Mouse (Mus musculus): ENCODE data around the gene Akt2. TPM values are rescaled to one million over a fixed set of nuclear protein-coding genes. Genes with fewer than 3 reads are reported as not detected.

Gene Akt2
- polyA plus RNA-seq, 1 experiment from 2014 or later, result 73.3 TPM

- Histone ChIP-seq H3K27me3 (ENCODE audit: poor library complexity, severe bottlenecking) (no peaks in the 10 kb centered on the region), H3K9me3 (no peaks in the 10 kb centered on the region), H3K4me1 (peaks cover 34% of the 10 kb centered on the region), H3K4me3 (peak overlapping the region; percentile 80), H3K27ac (peak overlapping the region; percentile 97), H3K36me3 (replicated peaks) (peaks cover 17% of the 10 kb centered on the region)
- no peak for DNase-seq (ENCODE audit: extremely low spot score, low spot score)
- 79% methylated on average over 12 of the region's 12 CpGs for WGBS
Observed at GRCm38 (mm10) chr7:27592934-27593645, 1.7 kb downstream of the Akt2 start.

- WGBS, result 68% methylated on average over 10 of the region's 10 CpGs
- peak overlapping the region; percentile 64 for H3K27ac ChIP-seq
- DNase-seq (ENCODE audit: extremely low spot score, low spot score), result no peak
Observed at GRCm38 (mm10) chr7:27596586-27597503, 5.5 kb downstream of the Akt2 start.

GRCm38 (mm10) chr7:27598053-27598452 lies 6.7 kb downstream of the Akt2 start:
- H3K27me3 ChIP-seq (ENCODE audit: poor library complexity, severe bottlenecking), result no peaks in the 10 kb centered on the region
- no peaks in the 10 kb centered on the region for H3K9me3 ChIP-seq
- peaks cover 19% of the 10 kb centered on the region for H3K36me3 ChIP-seq (replicated peaks)
- no peak overlapping the region for H3K4me3 ChIP-seq
- 79% methylated on average over 7 of the region's 7 CpGs for WGBS
- H3K4me1 ChIP-seq, result peaks cover 31% of the 10 kb centered on the region
- H3K27ac ChIP-seq, result no peak overlapping the region
- no peak for DNase-seq (ENCODE audit: extremely low spot score, low spot score)

More at GRCm38 (mm10) chr7:27596586-27597503, 5.5 kb downstream of the Akt2 start:
- Histone ChIP-seq H3K9me3 (no peaks in the 10 kb centered on the region), H3K4me3 (no peak overlapping the region), H3K27me3 (ENCODE audit: poor library complexity, severe bottlenecking) (no peaks in the 10 kb centered on the region), H3K36me3 (replicated peaks) (peaks cover 17% of the 10 kb centered on the region), H3K4me1 (peaks cover 38% of the 10 kb centered on the region)

- 85% methylated on average over 4 of the region's 4 CpGs for WGBS
- 0 out of 2 replicates have a peak, but pooled peaks cover 4% of the 10 kb centered on the region for H3K36me3 ChIP-seq (replicated peaks)
- H3K27ac ChIP-seq, result no peak overlapping the region
- DNase-seq (ENCODE audit: extremely low spot score, low spot score), result no peak
- H3K4me3 ChIP-seq, result no peak overlapping the region
- H3K27me3 ChIP-seq (ENCODE audit: poor library complexity, severe bottlenecking), result no peaks in the 10 kb centered on the region
- peaks cover 21% of the 10 kb centered on the region for H3K4me1 ChIP-seq
- no peaks in the 10 kb centered on the region for H3K9me3 ChIP-seq
Observed at GRCm38 (mm10) chr7:27601628-27602027, 10.3 kb downstream of the Akt2 start.

GRCm38 (mm10) chr7:27602161-27602560 lies 10.8 kb downstream of the Akt2 start:
- DNase-seq (ENCODE audit: extremely low spot score, low spot score), result no peak
- H3K4me3 ChIP-seq, result no peak overlapping the region
- H3K4me1 ChIP-seq, result peaks cover 21% of the 10 kb centered on the region
- no peaks in the 10 kb centered on the region for H3K9me3 ChIP-seq
- H3K27ac ChIP-seq, result no peak overlapping the region
- H3K36me3 ChIP-seq (replicated peaks), result 0 out of 2 replicates have a peak, but pooled peaks cover 4% of the 10 kb centered on the region
- 92% methylated on average over 2 of the region's 2 CpGs for WGBS
- H3K27me3 ChIP-seq (ENCODE audit: poor library complexity, severe bottlenecking), result no peaks in the 10 kb centered on the region

GRCm38 (mm10) chr7:27602835-27603234 lies 11.5 kb downstream of the Akt2 start:
- Histone ChIP-seq H3K4me1 (peaks cover 26% of the 10 kb centered on the region), H3K36me3 (replicated peaks) (0 out of 2 replicates have a peak, but pooled peaks cover 4% of the 10 kb centered on the region), H3K4me3 (no peak overlapping the region), H3K27ac (no peak overlapping the region), H3K27me3 (ENCODE audit: poor library complexity, severe bottlenecking) (no peaks in the 10 kb centered on the region), H3K9me3 (no peaks in the 10 kb centered on the region)
- 93% methylated on average over 7 of the region's 7 CpGs for WGBS
- no peak for DNase-seq (ENCODE audit: extremely low spot score, low spot score)

GRCm38 (mm10) chr7:27604661-27605348 lies 13.5 kb downstream of the Akt2 start:
- no peaks in the 10 kb centered on the region for H3K9me3 ChIP-seq

GRCm38 (mm10) chr7:27605499-27606285 lies 14.3 kb downstream of the Akt2 start:
- Histone ChIP-seq H3K27me3 (ENCODE audit: poor library complexity, severe bottlenecking) (no peaks in the 10 kb centered on the region), H3K9me3 (no peaks in the 10 kb centered on the region), H3K27ac (no peak overlapping the region), H3K4me3 (no peak overlapping the region), H3K36me3 (replicated peaks) (peaks cover 30% of the 10 kb centered on the region), H3K4me1 (peaks cover 26% of the 10 kb centered on the region)
- 88% methylated on average over 9 of the region's 9 CpGs for WGBS
- DNase-seq (ENCODE audit: extremely low spot score, low spot score), result no peak

More at GRCm38 (mm10) chr7:27604661-27605348, 13.5 kb downstream of the Akt2 start:
- H3K27me3 ChIP-seq (ENCODE audit: poor library complexity, severe bottlenecking), result no peaks in the 10 kb centered on the region
- no peak overlapping the region for H3K27ac ChIP-seq
- H3K4me1 ChIP-seq, result peaks cover 26% of the 10 kb centered on the region
- no peak overlapping the region for H3K4me3 ChIP-seq
- 69% methylated on average over 5 of the region's 5 CpGs for WGBS
- DNase-seq (ENCODE audit: extremely low spot score, low spot score), result no peak
- H3K36me3 ChIP-seq (replicated peaks), result peaks cover 21% of the 10 kb centered on the region

GRCm38 (mm10) chr7:27606481-27607254 lies 15.3 kb downstream of the Akt2 start:
- WGBS, result 81% methylated on average over 10 of the region's 10 CpGs
- DNase-seq (ENCODE audit: extremely low spot score, low spot score), result no peak
- no peaks in the 10 kb centered on the region for H3K9me3 ChIP-seq
- H3K4me3 ChIP-seq, result no peak overlapping the region
- peaks cover 21% of the 10 kb centered on the region for H3K4me1 ChIP-seq
- peak overlapping the region; percentile 44; the same call in 1 of the 2 replicates for H3K27ac ChIP-seq
- H3K36me3 ChIP-seq (replicated peaks), result peaks cover 36% of the 10 kb centered on the region
- no peaks in the 10 kb centered on the region for H3K27me3 ChIP-seq (ENCODE audit: poor library complexity, severe bottlenecking)

GRCm38 (mm10) chr7:27607580-27607979 lies 16.2 kb downstream of the Akt2 start:
- Histone ChIP-seq H3K9me3 (no peaks in the 10 kb centered on the region), H3K4me3 (no peak overlapping the region), H3K4me1 (peaks cover 21% of the 10 kb centered on the region), H3K36me3 (replicated peaks) (peaks cover 36% of the 10 kb centered on the region), H3K27me3 (ENCODE audit: poor library complexity, severe bottlenecking) (no peaks in the 10 kb centered on the region), H3K27ac (no peak overlapping the region)
- 90% methylated on average over 5 of the region's 5 CpGs for WGBS
- DNase-seq (ENCODE audit: extremely low spot score, low spot score), result no peak

- DNase-seq (ENCODE audit: extremely low spot score, low spot score), result no peak
Observed at GRCm38 (mm10) chr7:27608130-27608529, 16.8 kb downstream of the Akt2 start.

More at GRCm38 (mm10) chr7:27608130-27608529, 16.8 kb downstream of the Akt2 start:
- Histone ChIP-seq H3K4me3 (no peak overlapping the region), H3K36me3 (replicated peaks) (peaks cover 34% of the 10 kb centered on the region), H3K9me3 (no peaks in the 10 kb centered on the region), H3K27ac (no peak overlapping the region), H3K4me1 (peaks cover 25% of the 10 kb centered on the region), H3K27me3 (ENCODE audit: poor library complexity, severe bottlenecking) (no peaks in the 10 kb centered on the region)
- whole genome bisulfite sequencing, result 90% methylated on average over 3 of the region's 3 CpGs
